ENCODE assay signal across 11 mouse cellular contexts in the genomic region with DNA sequence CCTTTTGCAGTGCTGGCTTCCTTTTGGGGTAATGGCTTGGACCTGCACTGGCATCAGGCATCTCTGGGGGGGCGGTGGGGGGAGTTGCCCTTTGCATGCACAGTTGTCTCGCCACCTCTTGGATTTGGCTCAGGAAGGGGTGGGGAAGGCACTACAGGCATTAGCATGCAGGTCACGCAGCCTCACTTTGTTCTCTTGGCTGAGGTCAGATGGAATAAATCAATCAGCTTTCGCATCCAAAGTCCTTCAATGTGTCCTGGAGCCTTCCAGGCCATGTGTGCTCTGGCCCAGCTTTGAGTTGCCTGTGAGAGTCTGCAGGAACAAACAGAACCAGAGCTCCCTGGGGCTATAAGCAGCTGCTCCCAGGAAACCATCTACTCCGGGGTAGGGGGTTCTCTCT. TPM values are rescaled to one million over a fixed set of nuclear protein-coding genes. Genes with fewer than 3 reads are reported as not detected.
DNase-seq lines count a peak whose midpoint lies in the region; ATAC-seq and TF ChIP-seq lines count a peak whose summit lies in the region.
"Had no signal": no experiment of that assay in that cellular context is flagged by ENCODE, and none has a peak within 500 bp of the region (broad histone marks: within the 10 kb centered on the region; RNA-seq: fewer than 3 reads in every experiment).

No protein-coding gene starts in this region.

- peak overlapping the region; percentile 86 for H3K27ac ChIP-seq in gastrocnemius, adult 2 months
- peak overlapping the region; percentile 66 for H3K27ac ChIP-seq in hindbrain, embryonic 13.5 days
- peak overlapping the region; percentile 42 for H3K27ac ChIP-seq in midbrain, embryonic 11.5 days (ENCODE audit: low read depth, low read length)
- H3K27ac ChIP-seq: liver, embryonic 14.5 days had no signal

- no peak overlapping the region for H3K9ac ChIP-seq in hindbrain, embryonic 13.5 days
- H3K9ac ChIP-seq in midbrain, embryonic 11.5 days (ENCODE audit: low read length) = no peak overlapping the region
- H3K9ac ChIP-seq: liver, embryonic 14.5 days had no signal

- no peak overlapping the region for H3K4me2 ChIP-seq in hindbrain, embryonic 13.5 days
- H3K4me2 ChIP-seq in midbrain, embryonic 11.5 days = no peak overlapping the region

- TF ChIP-seq CTCF in gastrocnemius, adult 2 months (IDR thresholded peaks at IDR 0.05) = no peak
- no peak for TF ChIP-seq CTCF in brain, embryonic 14.5 days (IDR thresholded peaks at IDR 0.05; ENCODE audit: borderline replicate concordance, extremely low read depth, insufficient read depth, insufficient read length)

- no peak for DNase-seq in gastrocnemius, adult 2 months
- no peak for DNase-seq in gastrocnemius, postnatal 14 days
- DNase-seq in brain, embryonic 14.5 days (ENCODE audit: low read depth) = peak; percentile 80
- DNase-seq in midbrain, embryonic 11.5 days (ENCODE audit: low spot score, missing footprints) = peak; percentile 95
- no peak for DNase-seq in MN1 (ENCODE audit: low spot score)
- no peak for DNase-seq in adrenal gland, adult 2 months
- DNase-seq in spleen, adult 12 weeks (ENCODE audit: low spot score) = no peak
- DNase-seq: adrenal gland, adult 8-10 months; thymus, postnatal 4 days had no signal

- no peak overlapping the region for H3K4me3 ChIP-seq in gastrocnemius, adult 2 months
- H3K4me3 ChIP-seq in hindbrain, embryonic 13.5 days = no peak overlapping the region
- H3K4me3 ChIP-seq in midbrain, embryonic 11.5 days (ENCODE audit: low read depth, low read length) = no peak overlapping the region

- H3K36me3 ChIP-seq in hindbrain, embryonic 13.5 days = no peaks in the 10 kb centered on the region
- H3K36me3 ChIP-seq in midbrain, embryonic 11.5 days (ENCODE audit: control insufficient read depth, insufficient read depth, low read length) = no peaks in the 10 kb centered on the region

- H3K9me3 ChIP-seq in hindbrain, embryonic 13.5 days = no peaks in the 10 kb centered on the region
- H3K9me3 ChIP-seq in midbrain, embryonic 11.5 days (ENCODE audit: control insufficient read depth, low read length) = no peaks in the 10 kb centered on the region

- peaks cover 21% of the 10 kb centered on the region for H3K4me1 ChIP-seq in hindbrain, embryonic 13.5 days (replicated peaks)
- peaks cover 29% of the 10 kb centered on the region for H3K4me1 ChIP-seq in midbrain, embryonic 11.5 days (ENCODE audit: control insufficient read depth, insufficient read depth, low read length)

- ATAC-seq in hindbrain, embryonic 13.5 days (ENCODE audit: low FRiP score) = peak; percentile 73; the same call in 1 of the 2 replicates
- ATAC-seq in midbrain, embryonic 11.5 days (ENCODE audit: low FRiP score) = peak; percentile 75

- no peaks in the 10 kb centered on the region for H3K27me3 ChIP-seq in hindbrain, embryonic 13.5 days
- no peaks in the 10 kb centered on the region for H3K27me3 ChIP-seq in midbrain, embryonic 11.5 days (ENCODE audit: control insufficient read depth, insufficient read depth, low read length)

- intact Hi-C loops in gastrocnemius, adult 2 months (cut with DNase I) = no loop called here
- intact Hi-C loops in gastrocnemius, postnatal 14 days (cut with DNase I; ENCODE audit: low total_unique reads) = no loop called here

- 13% methylated on average over 5 of the region's 5 CpGs for WGBS in hindbrain, embryonic 13.5 days
- 17% methylated on average over 5 of the region's 5 CpGs for WGBS in midbrain, embryonic 11.5 days

- no peak for TF ChIP-seq POLR2A in brain, embryonic 14.5 days (IDR thresholded peaks at IDR 0.05; ENCODE audit: borderline replicate concordance, extremely low read depth, insufficient read depth, insufficient read length, poor library complexity, severe bottlenecking)

RNA-seq across cellular contexts. Expression of gene Lrtm1, which starts 2.1 kb away (rescaled TPM):
- total RNA-seq in gastrocnemius, adult 2 months (2021) = 10 to 100 TPM; 20.3 to 37.6 TPM
- total RNA-seq in gastrocnemius, postnatal 14 days (2021) = 10 to 100 TPM; 23.4 to 35.1 TPM
- 0.05 and 0.08 TPM in 2 replicates for polyA plus RNA-seq in brain, embryonic 14.5 days (2012; rRNA removed)
- polyA plus RNA-seq in hindbrain, embryonic 13.5 days (2015; fragmentation: Nextera tagmentation; extraction: Ambion mirVana) = 0.31 and 0.44 TPM in 2 replicates
- polyA plus RNA-seq in midbrain, embryonic 11.5 days (2014; fragmentation: Nextera tagmentation; extraction: Ambion mirVana) = 5.8 and 6.2 TPM in 2 replicates
- total RNA-seq in adrenal gland, adult 2 months (2021) = under 1 TPM; 0.17 to 0.29 TPM
- 0.03 and 0.15 TPM in 2 replicates for polyA plus RNA-seq in adrenal gland, adult 2 months (2012; rRNA removed)

Comparison
In these comparisons a context has a peak if more than half of its experiments do, and no peak if none do; other contexts are left out.
1. DNase-seq: peak in brain, embryonic 14.5 days (single experiment) and midbrain, embryonic 11.5 days (single experiment); none in gastrocnemius, adult 2 months (single experiment), gastrocnemius, postnatal 14 days (single experiment), MN1 (single experiment), adrenal gland, adult 2 months (single experiment) and spleen, adult 12 weeks (single experiment).
2. Peak in every context shown above with its lines, with median percentiles within 50 percentile points of each other: H3K27ac ChIP-seq.